Mouse (Mus musculus) mesoderm, embryonic 11.5 days (tissue): ENCODE data around the gene Ccdc81.
A peak's percentile ranks its signal among the peaks of the same experiment; 100 is the strongest.

Source experiments
- DNase-seq: peaks from one replicate; pipeline ENCODE4 v3.0.0-alpha.2; 2012; ENCODE audit warnings: low read depth, low spot score

Ccdc81 gene

GRCm38 (mm10) chr7:89903442-89904343, at the start of gene Ccdc81:
TSS of gene Ccdc81 (minus strand) at chr7:89903629.
- DNase-seq, result peak; percentile 28

GRCm38 (mm10) chr7:89949403-89949802, 46.0 kb upstream of the Ccdc81 start:
- DNase-seq, result no peak

- no peak for DNase-seq
Measured at GRCm38 (mm10) chr7:89948026-89948425, 44.6 kb upstream of the Ccdc81 start.

- peak; percentile 98 for DNase-seq
Measured at GRCm38 (mm10) chr7:89940571-89941463, 37.4 kb upstream of the Ccdc81 start, which contains the start of gene Hikeshi. TSS of gene Hikeshi (minus strand) at chr7:89941204.

GRCm38 (mm10) chr7:89939497-89940353, 36.3 kb upstream of the Ccdc81 start:
- DNase-seq, result no peak

GRCm38 (mm10) chr7:89923441-89924180, 20.2 kb upstream of the Ccdc81 start:
- no peak for DNase-seq

GRCm38 (mm10) chr7:89917776-89918175, 14.3 kb upstream of the Ccdc81 start:
- no peak for DNase-seq

GRCm38 (mm10) chr7:89916711-89917110, 13.3 kb upstream of the Ccdc81 start:
- no peak for DNase-seq

GRCm38 (mm10) chr7:89913432-89914158, 10.2 kb upstream of the Ccdc81 start:
- no peak for DNase-seq

- DNase-seq, result no peak
Measured at GRCm38 (mm10) chr7:89912356-89912755, 8.9 kb upstream of the Ccdc81 start.

GRCm38 (mm10) chr7:89909711-89910110, 6.3 kb upstream of the Ccdc81 start:
- DNase-seq, result no peak

GRCm38 (mm10) chr7:89908899-89909621, 5.6 kb upstream of the Ccdc81 start:
- DNase-seq, result no peak

GRCm38 (mm10) chr7:89908421-89908820, 5.0 kb upstream of the Ccdc81 start:
- DNase-seq, result peak; percentile 59

- DNase-seq, result peak; percentile 86
Measured at GRCm38 (mm10) chr7:89907950-89908349, 4.5 kb upstream of the Ccdc81 start.

- no peak for DNase-seq
Measured at GRCm38 (mm10) chr7:89903007-89903406, 422 bp downstream of the Ccdc81 start.

- peak; percentile 48 for DNase-seq
Measured at GRCm38 (mm10) chr7:89891856-89892255, 11.6 kb downstream of the Ccdc81 start.

GRCm38 (mm10) chr7:89891412-89891811, 12.0 kb downstream of the Ccdc81 start:
- DNase-seq, result no peak

GRCm38 (mm10) chr7:89884551-89884950, 18.9 kb downstream of the Ccdc81 start:
- DNase-seq, result no peak

- no peak for DNase-seq
Measured at GRCm38 (mm10) chr7:89879686-89880085, 23.7 kb downstream of the Ccdc81 start.
